Mouse (Mus musculus): ENCODE results near the gene Efna5. TPM values are rescaled to one million over a fixed set of nuclear protein-coding genes. Genes with fewer than 3 reads are reported as not detected.

Gene Efna5
- polyA plus RNA-seq, 1 experiment: 1.9 TPM

GRCm38 (mm10) chr17:62883476-62884128, 2.5 kb upstream of the Efna5 start:
- H3K36me3 ChIP-seq (ENCODE audit: control insufficient read depth, insufficient read depth, low read length): no peaks in the 10 kb centered on the region
- TF ChIP-seq CTCF (IDR thresholded peaks at IDR 0.05; ENCODE audit: borderline replicate concordance, control insufficient read depth, extremely low read depth, insufficient read depth, low read length, poor library complexity): no peak
- no peak for TF ChIP-seq POLR2A (IDR thresholded peaks at IDR 0.05; ENCODE audit: control insufficient read depth, extremely low read depth, insufficient read depth, low read length, poor library complexity)
- H3K27me3 ChIP-seq (ENCODE audit: control insufficient read depth, insufficient read depth, low read length): peaks cover 13% of the 10 kb centered on the region
- DNase-seq: no peak
- no peak overlapping the region for H3K4me3 ChIP-seq (ENCODE audit: control insufficient read depth, insufficient read depth, low read length)
- H3K4me1 ChIP-seq (replicated peaks; ENCODE audit: control insufficient read depth, insufficient read depth, low read length): 0 out of 2 replicates have a peak, but pooled peaks cover 6% of the 10 kb centered on the region
- H3K27ac ChIP-seq (ENCODE audit: control insufficient read depth, insufficient read depth, low read length): no peak overlapping the region
- WGBS: 2% methylated on average over 34 of the region's 34 CpGs

- H3K36me3 ChIP-seq (ENCODE audit: control insufficient read depth, insufficient read depth, low read length): no peaks in the 10 kb centered on the region
- peak; percentile 23 for DNase-seq
- H3K27ac ChIP-seq (ENCODE audit: control insufficient read depth, insufficient read depth, low read length): no peak overlapping the region
- WGBS: under 1% methylated on average over 53 of the region's 53 CpGs
- TF ChIP-seq POLR2A (IDR thresholded peaks at IDR 0.05; ENCODE audit: control insufficient read depth, extremely low read depth, insufficient read depth, low read length, poor library complexity) (no peak), CTCF (IDR thresholded peaks at IDR 0.05; ENCODE audit: borderline replicate concordance, control insufficient read depth, extremely low read depth, insufficient read depth, low read length, poor library complexity) (no peak)
- peaks cover 13% of the 10 kb centered on the region for H3K27me3 ChIP-seq (ENCODE audit: control insufficient read depth, insufficient read depth, low read length)
- H3K4me1 ChIP-seq (replicated peaks; ENCODE audit: control insufficient read depth, insufficient read depth, low read length): 0 out of 2 replicates have a peak, but pooled peaks cover 6% of the 10 kb centered on the region
- H3K4me3 ChIP-seq (ENCODE audit: control insufficient read depth, insufficient read depth, low read length): peak overlapping the region; percentile 17
Measured at GRCm38 (mm10) chr17:62882726-62883475, 1.8 kb upstream of the Efna5 start.

GRCm38 (mm10) chr17:62881791-62882725, 941 bp upstream of the Efna5 start:
- Histone ChIP-seq H3K27ac (ENCODE audit: control insufficient read depth, insufficient read depth, low read length) (no peak overlapping the region), H3K36me3 (ENCODE audit: control insufficient read depth, insufficient read depth, low read length) (no peaks in the 10 kb centered on the region), H3K4me1 (replicated peaks; ENCODE audit: control insufficient read depth, insufficient read depth, low read length) (0 out of 2 replicates have a peak, but pooled peaks cover 6% of the 10 kb centered on the region), H3K4me3 (ENCODE audit: control insufficient read depth, insufficient read depth, low read length) (peak overlapping the region; percentile 17), H3K27me3 (ENCODE audit: control insufficient read depth, insufficient read depth, low read length) (peaks cover 13% of the 10 kb centered on the region)
- DNase-seq: peak; percentile 6
- WGBS: 2% methylated on average over 58 of the region's 58 CpGs
- no peak for TF ChIP-seq POLR2A (IDR thresholded peaks at IDR 0.05; ENCODE audit: control insufficient read depth, extremely low read depth, insufficient read depth, low read length, poor library complexity)

- WGBS: 1% methylated on average over 82 of the region's 82 CpGs
Measured at GRCm38 (mm10) chr17:62880311-62881175, 574 bp downstream of the Efna5 start.

DNA sequence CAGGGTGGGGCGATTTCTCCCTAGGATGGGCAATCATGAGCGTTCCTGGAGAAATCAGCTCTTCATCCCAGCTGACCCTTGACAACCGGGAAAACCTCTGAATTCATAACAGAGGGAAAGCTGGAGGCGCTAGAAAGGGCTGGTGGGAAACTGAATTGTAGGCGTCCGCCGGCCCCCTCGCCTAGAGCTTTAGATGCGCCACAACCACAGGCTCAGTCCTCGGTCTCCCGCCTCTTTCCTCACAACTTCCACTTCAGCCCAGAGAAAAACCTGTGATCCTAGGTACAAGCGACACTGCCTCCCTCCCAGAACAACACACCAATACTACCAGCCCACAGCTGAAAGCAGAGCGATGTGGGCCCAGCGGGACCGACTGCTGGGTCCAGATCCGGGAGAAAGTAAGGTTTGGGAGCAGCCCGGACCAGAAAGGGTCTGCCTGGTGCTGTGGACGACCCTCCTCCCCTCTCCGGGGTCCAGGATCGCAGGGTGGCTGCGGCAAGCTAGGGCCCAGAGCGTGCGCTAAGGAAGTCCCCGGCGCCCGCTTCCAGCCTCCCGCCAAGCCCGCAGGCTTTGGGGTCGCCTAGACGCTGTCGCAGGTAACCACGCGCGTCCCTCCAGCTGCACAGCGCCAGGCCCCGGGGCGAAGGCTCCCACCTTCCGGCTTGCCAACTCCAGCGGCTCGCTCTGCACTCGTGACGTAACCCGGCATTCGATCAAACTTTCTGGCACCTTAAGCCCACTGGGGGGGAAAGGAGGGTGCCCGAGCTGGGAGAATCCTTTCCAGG, 1.4 kb downstream of the Efna5 start:
- no peaks in the 10 kb centered on the region for H3K36me3 ChIP-seq (ENCODE audit: control insufficient read depth, insufficient read depth, low read length)
- TF ChIP-seq POLR2A (IDR thresholded peaks at IDR 0.05; ENCODE audit: control insufficient read depth, extremely low read depth, insufficient read depth, low read length, poor library complexity): no peak
- TF ChIP-seq CTCF (IDR thresholded peaks at IDR 0.05; ENCODE audit: borderline replicate concordance, control insufficient read depth, extremely low read depth, insufficient read depth, low read length, poor library complexity): no peak
- no peak overlapping the region for H3K27ac ChIP-seq (ENCODE audit: control insufficient read depth, insufficient read depth, low read length)
- H3K4me1 ChIP-seq (replicated peaks; ENCODE audit: control insufficient read depth, insufficient read depth, low read length): 0 out of 2 replicates have a peak, but pooled peaks cover 6% of the 10 kb centered on the region
- peaks cover 13% of the 10 kb centered on the region for H3K27me3 ChIP-seq (ENCODE audit: control insufficient read depth, insufficient read depth, low read length)
- DNase-seq: peak; percentile 16
- peak overlapping the region; percentile 20 for H3K4me3 ChIP-seq (ENCODE audit: control insufficient read depth, insufficient read depth, low read length)
- WGBS: 4% methylated on average over 45 of the region's 45 CpGs

More at GRCm38 (mm10) chr17:62880311-62881175, 574 bp downstream of the Efna5 start:
- DNase-seq: peak; percentile 2
- Histone ChIP-seq H3K27me3 (ENCODE audit: control insufficient read depth, insufficient read depth, low read length) (peaks cover 13% of the 10 kb centered on the region), H3K36me3 (ENCODE audit: control insufficient read depth, insufficient read depth, low read length) (no peaks in the 10 kb centered on the region), H3K4me3 (ENCODE audit: control insufficient read depth, insufficient read depth, low read length) (peak overlapping the region; percentile 28), H3K4me1 (replicated peaks; ENCODE audit: control insufficient read depth, insufficient read depth, low read length) (0 out of 2 replicates have a peak, but pooled peaks cover 6% of the 10 kb centered on the region), H3K27ac (ENCODE audit: control insufficient read depth, insufficient read depth, low read length) (no peak overlapping the region)
- no peak for TF ChIP-seq POLR2A (IDR thresholded peaks at IDR 0.05; ENCODE audit: control insufficient read depth, extremely low read depth, insufficient read depth, low read length, poor library complexity)
- no peak for TF ChIP-seq CTCF (IDR thresholded peaks at IDR 0.05; ENCODE audit: borderline replicate concordance, control insufficient read depth, extremely low read depth, insufficient read depth, low read length, poor library complexity)
